Mouse (Mus musculus) cortical plate, adult 2 months (tissue): ENCODE measurements around the gene Dennd2c.

Experiments
- CTCF ChIP-seq: fragments of 200-500 bp; IDR thresholded peaks from 2 replicates; pipeline ENCODE4 v1.5.1; 2011; ENCODE audit warnings: mild to moderate bottlenecking, control low read depth, low read length; ENCODE audit not compliant: insufficient read depth; ENCODE audit errors: extremely low read depth
- POLR2A ChIP-seq: fragments of 200-500 bp; IDR thresholded peaks from 2 replicates; pipeline ENCODE4 v1.6.1; 2011; ENCODE audit warnings: mild to moderate bottlenecking, low read length, control low read depth; ENCODE audit not compliant: insufficient read depth; ENCODE audit errors: extremely low read depth

- TF ChIP-seq CTCF (no peak), POLR2A (no peak)
Observed at GRCm38 (mm10) chr3:103159232-103159900, 57.0 kb downstream of the Dennd2c start.
